Comparison of ENCODE assay signal across 27 mouse cellular contexts in the genomic region with DNA sequence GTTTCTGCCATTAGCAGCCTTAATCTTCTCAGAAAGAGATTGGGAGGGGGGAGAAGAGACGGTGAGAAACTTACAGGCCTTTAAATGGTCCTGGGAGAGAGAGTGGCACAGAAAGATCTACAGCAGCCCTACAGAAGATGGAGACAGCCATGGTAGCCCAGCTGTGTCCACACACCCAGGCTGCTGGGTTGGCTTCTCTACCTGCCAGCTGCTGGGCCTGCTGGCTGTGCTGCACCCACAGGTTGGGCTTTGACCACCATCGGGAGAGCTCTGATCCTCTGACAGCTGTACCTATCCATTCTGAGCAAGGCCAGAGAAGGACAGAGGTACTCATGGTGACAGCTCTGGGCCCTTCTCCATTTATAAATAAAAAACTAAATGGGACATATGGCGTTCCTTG. TPM values are rescaled to one million over a fixed set of nuclear protein-coding genes. Genes with fewer than 3 reads are reported as not detected.
DNase-seq lines count a peak whose midpoint lies in the region; ATAC-seq and TF ChIP-seq lines count a peak whose summit lies in the region.
"Had no signal": no experiment of that assay in that cellular context is flagged by ENCODE, and none has a peak within 500 bp of the region (broad histone marks: within the 10 kb centered on the region; RNA-seq: fewer than 3 reads in every experiment).

No protein-coding gene starts in this region.

- H3K27me3 ChIP-seq in heart, postnatal 0 days (ENCODE audit: control insufficient read depth, insufficient read depth, low read length) = no peaks in the 10 kb centered on the region
- no peaks in the 10 kb centered on the region; the same call in 1 of the 2 replicates for H3K27me3 ChIP-seq in limb, embryonic 13.5 days
- H3K27me3 ChIP-seq in myocyte (ENCODE audit: control insufficient read depth, insufficient read depth, insufficient read length) = no peaks in the 10 kb centered on the region
- H3K27me3 ChIP-seq in neural tube, embryonic 15.5 days (replicated peaks) = no peaks in the 10 kb centered on the region
- H3K27me3 ChIP-seq: CH12.LX; embryonic facial prominence, embryonic 12.5 days; forebrain, embryonic 13.5 days; Patski had no signal

- H3K27ac ChIP-seq in gastrocnemius, adult 2 months = peak overlapping the region; percentile 93
- H3K27ac ChIP-seq in heart, postnatal 0 days (ENCODE audit: low read depth) = peak overlapping the region; percentile 44
- peak overlapping the region; percentile 58; the same call in 1 of the 2 replicates for H3K27ac ChIP-seq in limb, embryonic 13.5 days
- H3K27ac ChIP-seq in neural tube, embryonic 15.5 days (replicated peaks) = no peak overlapping the region
- H3K27ac ChIP-seq: embryonic facial prominence, embryonic 10.5 days; embryonic facial prominence, embryonic 12.5 days; forebrain, embryonic 13.5 days had no signal

- H3K4me1 ChIP-seq in heart, postnatal 0 days (ENCODE audit: control insufficient read depth, insufficient read depth) = peaks cover 26% of the 10 kb centered on the region; the same call in 1 of the 2 replicates
- H3K4me1 ChIP-seq in limb, embryonic 13.5 days = peaks cover 20% of the 10 kb centered on the region
- no peaks in the 10 kb centered on the region for H3K4me1 ChIP-seq in neural tube, embryonic 15.5 days
- H3K4me1 ChIP-seq: embryonic facial prominence, embryonic 10.5 days; embryonic facial prominence, embryonic 12.5 days; forebrain, embryonic 13.5 days had no signal

- TF ChIP-seq EP300 in heart, postnatal 0 days (IDR thresholded peaks at IDR 0.05; ENCODE audit: low read depth) = no peak

- TF ChIP-seq CTCF in gastrocnemius, adult 2 months (IDR thresholded peaks at IDR 0.05) = no peak
- no peak for TF ChIP-seq CTCF in heart, postnatal 0 days (IDR thresholded peaks at IDR 0.05; ENCODE audit: low read depth)

- peaks cover 13% of the 10 kb centered on the region for H3K79me2 ChIP-seq in myocyte (ENCODE audit: control insufficient read depth, insufficient read depth)

- TF ChIP-seq POLR2A in myocyte (IDR thresholded peaks at IDR 0.05; ENCODE audit: insufficient read length, low read depth) = no peak

- no peaks in the 10 kb centered on the region for H3K36me3 ChIP-seq in heart, postnatal 0 days (replicated peaks; ENCODE audit: control insufficient read depth, insufficient read depth, low read length)
- H3K36me3 ChIP-seq in limb, embryonic 13.5 days = no peaks in the 10 kb centered on the region
- H3K36me3 ChIP-seq in myocyte (ENCODE audit: control insufficient read depth, insufficient read depth) = no peaks in the 10 kb centered on the region
- no peaks in the 10 kb centered on the region for H3K36me3 ChIP-seq in neural tube, embryonic 15.5 days
- H3K36me3 ChIP-seq: embryonic facial prominence, embryonic 10.5 days; embryonic facial prominence, embryonic 12.5 days; G1E had no signal

- peak; percentile 49 for DNase-seq in gastrocnemius, adult 2 months
- no peak for DNase-seq in gastrocnemius, postnatal 14 days
- no peak for DNase-seq in heart, postnatal 0 days (ENCODE audit: low spot score)
- DNase-seq in heart, postnatal 4 days = no peak
- DNase-seq: adrenal gland, adult 8-10 months; adrenal gland, postnatal 14 days; adrenal gland, postnatal 36 days; B cell, adult 2 months; cerebellum, adult 11-12 months; cerebellum, adult 2 months; cerebellum, adult 9-10 months; cerebellum, postnatal 10 days; cerebellum, postnatal 25 days had no signal

- H3ac ChIP-seq in myocyte (ENCODE audit: control insufficient read depth, insufficient read length) = no peak overlapping the region

- no peak overlapping the region for H3K9ac ChIP-seq in heart, postnatal 0 days (replicated peaks; ENCODE audit: low read depth, low read length)
- no peak overlapping the region for H3K9ac ChIP-seq in limb, embryonic 13.5 days
- H3K9ac ChIP-seq in neural tube, embryonic 15.5 days (replicated peaks) = no peak overlapping the region
- H3K9ac ChIP-seq: embryonic facial prominence, embryonic 12.5 days; forebrain, embryonic 13.5 days had no signal

- H3K4me2 ChIP-seq in heart, postnatal 0 days (ENCODE audit: low read depth, low read length) = no peak overlapping the region
- H3K4me2 ChIP-seq in limb, embryonic 13.5 days (replicated peaks) = no peak overlapping the region; the same call in 1 of the 2 replicates
- H3K4me2 ChIP-seq in myocyte (ENCODE audit: low read depth) = no peak overlapping the region
- H3K4me2 ChIP-seq in neural tube, embryonic 15.5 days = no peak overlapping the region
- H3K4me2 ChIP-seq: embryonic facial prominence, embryonic 12.5 days; forebrain, embryonic 13.5 days had no signal

- ATAC-seq in heart, postnatal 0 days (ENCODE audit: insufficient read depth, low read depth) = no peak
- 0 out of 2 replicates have a peak, but pooled peaks have one; percentile 42 for ATAC-seq in limb, embryonic 13.5 days (ENCODE audit: low FRiP score, low read depth)
- no peak for ATAC-seq in neural tube, embryonic 15.5 days (ENCODE audit: low FRiP score)
- ATAC-seq: activated CD4-positive, CD25-positive, alpha-beta regulatory T cell, adult 4 months; CD4-positive, CD25-positive, alpha-beta regulatory T cell, adult 4 months; forebrain, embryonic 13.5 days; Patski had no signal

- intact Hi-C loops in gastrocnemius, adult 2 months (cut with DNase I) = loop anchor here (2.0 kb wide), 1 partner anchor 14 kb away; no protein-coding TSS in a partner anchor
- intact Hi-C loops in gastrocnemius, postnatal 14 days (cut with DNase I; ENCODE audit: low total_unique reads) = no loop called here

- H3K4me3 ChIP-seq in gastrocnemius, adult 2 months = peak overlapping the region; percentile 75
- no peak overlapping the region for H3K4me3 ChIP-seq in heart, postnatal 0 days (ENCODE audit: low read depth, low read length)
- no peak overlapping the region for H3K4me3 ChIP-seq in limb, embryonic 13.5 days
- H3K4me3 ChIP-seq in myocyte = no peak overlapping the region
- H3K4me3 ChIP-seq in neural tube, embryonic 15.5 days (replicated peaks) = no peak overlapping the region
- H3K4me3 ChIP-seq: embryonic facial prominence, embryonic 10.5 days; embryonic facial prominence, embryonic 12.5 days; forebrain, embryonic 13.5 days had no signal

- no peaks in the 10 kb centered on the region for H3K9me3 ChIP-seq in heart, postnatal 0 days (replicated peaks; ENCODE audit: control insufficient read depth, low read length)
- H3K9me3 ChIP-seq in limb, embryonic 13.5 days = no peaks in the 10 kb centered on the region
- no peaks in the 10 kb centered on the region for H3K9me3 ChIP-seq in neural tube, embryonic 15.5 days (replicated peaks)
- H3K9me3 ChIP-seq: embryonic facial prominence, embryonic 10.5 days; embryonic facial prominence, embryonic 12.5 days; forebrain, embryonic 13.5 days; G1E had no signal

- 51% methylated on average over 3 of the region's 3 CpGs for WGBS in heart, postnatal 0 days
- WGBS in limb, embryonic 13.5 days = 54% methylated on average over 3 of the region's 3 CpGs
- 70% methylated on average over 3 of the region's 3 CpGs for WGBS in neural tube, embryonic 15.5 days

TF ChIP-seq in myocyte, 11 proteins besides CTCF, POLR2A, EP300 and RAD21:
- TF ChIP-seq TCF12 (IDR thresholded peaks at IDR 0.05; ENCODE audit: insufficient read depth, poor library complexity, severe bottlenecking) (no peak), REST (IDR thresholded peaks at IDR 0.05; ENCODE audit: insufficient read depth, insufficient read length) (no peak), USF1 (IDR thresholded peaks at IDR 0.05; ENCODE audit: low read depth) (no peak), MYOD1 (IDR thresholded peaks at IDR 0.05; ENCODE audit: control insufficient read depth in 1 of 3, insufficient read length in 2 of 3, low read depth in 2 of 3) (peak in 1 of 3 experiments; percentile 69), MYOG (IDR thresholded peaks at IDR 0.05; ENCODE audit: control insufficient read depth in 1 of 3, insufficient read depth in 1 of 3, insufficient read length in 2 of 3, low read depth in 2 of 3) (peak in 2 of 3 experiments; percentile 61 to 82), MAX (IDR thresholded peaks at IDR 0.05; ENCODE audit: low read depth) (no peak), CEBPB (IDR thresholded peaks at IDR 0.05; ENCODE audit: insufficient read depth, poor library complexity, severe bottlenecking) (no peak)

RNA-seq across cellular contexts. Expression of a gene that starts 4.9 kb away (rescaled TPM):
- 1,000 to 10,000 TPM in 1 of 2 experiments, 100 to 1,000 TPM in 1; 466 to 1,631 TPM for total RNA-seq in gastrocnemius, adult 2 months (2021)
- 100 to 1,000 TPM; 102 to 239 TPM for total RNA-seq in gastrocnemius, postnatal 14 days (2021)
- 1.6 and 5.6 TPM in 2 replicates for total RNA-seq in heart, postnatal 0 days (2014; rRNA removed; ENCODE audit: low replicate concordance)
- polyA plus RNA-seq in heart, postnatal 0 days (2015; fragmentation: Nextera tagmentation; extraction: Ambion mirVana) = 2.4 and 2.8 TPM in 2 replicates
- total RNA-seq in heart, postnatal 4 days (2021) = 10 to 100 TPM; 55.6 to 59.7 TPM
- polyA plus RNA-seq in limb, embryonic 13.5 days (2015; fragmentation: Nextera tagmentation; extraction: Ambion mirVana) = 4.7 and 5.1 TPM in 2 replicates
- polyA plus RNA-seq in myocyte (2012; fragmentation: generic; extraction: Trizol) = 31.1 TPM
- 0.40 and 0.52 TPM in 2 replicates for polyA plus RNA-seq in neural tube, embryonic 15.5 days (2015; fragmentation: Nextera tagmentation; extraction: Ambion mirVana)
- total RNA-seq: adrenal gland, postnatal 36 days; CH12.LX had no signal
- polyA plus RNA-seq: activated CD4-positive, CD25-positive, alpha-beta regulatory T cell, adult 4 months; CD4-positive, CD25-positive, alpha-beta regulatory T cell, adult 4 months; forebrain, embryonic 13.5 days; G1E had no signal

RNA-seq across cellular contexts. Expression of a gene that starts 23.0 kb away (rescaled TPM):
- 1 to 10 TPM; 5.2 to 8.5 TPM for total RNA-seq in gastrocnemius, adult 2 months (2021)
- total RNA-seq in gastrocnemius, postnatal 14 days (2021) = 10 to 100 TPM in 1 of 2 experiments, 1 to 10 TPM in 1; 9.5 to 11.1 TPM
- total RNA-seq in heart, postnatal 0 days (2014; rRNA removed; ENCODE audit: low replicate concordance) = 33.1 and 66.7 TPM in 2 replicates
- 11.2 and 12.1 TPM in 2 replicates for polyA plus RNA-seq in heart, postnatal 0 days (2015; fragmentation: Nextera tagmentation; extraction: Ambion mirVana)
- total RNA-seq in heart, postnatal 4 days (2021) = 10 to 100 TPM; 25.4 to 29.8 TPM
- 23.7 and 24.1 TPM in 2 replicates for polyA plus RNA-seq in limb, embryonic 13.5 days (2015; fragmentation: Nextera tagmentation; extraction: Ambion mirVana)
- 22.4 TPM for polyA plus RNA-seq in myocyte (2012; fragmentation: generic; extraction: Trizol)
- polyA plus RNA-seq in neural tube, embryonic 15.5 days (2015; fragmentation: Nextera tagmentation; extraction: Ambion mirVana) = 35.8 and 42.8 TPM in 2 replicates

RNA-seq across cellular contexts. Expression of a gene that starts 23.8 kb away (rescaled TPM):
- total RNA-seq in gastrocnemius, adult 2 months (2021) = not detected
- total RNA-seq in gastrocnemius, postnatal 14 days (2021) = not detected
- total RNA-seq in heart, postnatal 0 days (2014; rRNA removed; ENCODE audit: low replicate concordance) = not detected in 2 replicates
- polyA plus RNA-seq in heart, postnatal 0 days (2015; fragmentation: Nextera tagmentation; extraction: Ambion mirVana) = not detected in 2 replicates
- total RNA-seq in heart, postnatal 4 days (2021) = not detected
- polyA plus RNA-seq in limb, embryonic 13.5 days (2015; fragmentation: Nextera tagmentation; extraction: Ambion mirVana) = not detected in 2 replicates
- polyA plus RNA-seq in myocyte (2012; fragmentation: generic; extraction: Trizol) = not detected
- not detected in 2 replicates for polyA plus RNA-seq in neural tube, embryonic 15.5 days (2015; fragmentation: Nextera tagmentation; extraction: Ambion mirVana)
- total RNA-seq: adrenal gland, adult 18-20 months; adrenal gland, postnatal 14 days; adrenal gland, postnatal 36 days; G1E had no signal
- polyA plus RNA-seq: activated CD4-positive, CD25-positive, alpha-beta regulatory T cell, adult 4 months; CD4-positive, CD25-positive, alpha-beta regulatory T cell, adult 4 months; embryonic facial prominence, embryonic 10.5 days; embryonic facial prominence, embryonic 12.5 days; embryonic facial prominence, embryonic 14.5 days; forebrain, embryonic 11.5 days; forebrain, embryonic 13.5 days; G1E; Patski had no signal
